Mouse (Mus musculus) heart, embryonic 13.5 days (tissue): ENCODE data around the gene Smox. TPM values are rescaled to one million over a fixed set of nuclear protein-coding genes. Genes with fewer than 3 reads are reported as not detected.
"Not testable (repeated sequence)": the region's sequence is repeated elsewhere in the genome, so short reads cannot be mapped to it uniquely, and the experiment has no call there.

Experiments used
- ATAC-seq: fragments of 200-750 bp; cut with Nextera tagmentation; 2 replicates; pipeline ENCODE4 v1.8.0; 2017; ENCODE audit warnings: moderate TSS enrichment; ENCODE audit not compliant: insufficient number of reproducible peaks, low FRiP score, low TSS enrichment; ENCODE audit errors: extremely low read depth
- H3K27ac ChIP-seq: fragments of 300-500 bp; sonication (generic); replicated peaks from 2 replicates; pipeline ENCODE4 v1.5.1; 2015; ENCODE audit warnings: moderate library complexity, mild to moderate bottlenecking, inconsistent platforms
- H3K27me3 ChIP-seq: fragments of 300-500 bp; sonication (generic); replicated peaks from 2 replicates; pipeline ENCODE4 v1.6.1; 2015; ENCODE audit warnings: mild to moderate bottlenecking, inconsistent platforms
- H3K36me3 ChIP-seq: fragments of 300-500 bp; sonication (generic); 2 replicates; pipeline ENCODE4 v1.6.1; 2015; ENCODE audit warnings: mild to moderate bottlenecking, inconsistent platforms
- H3K4me1 ChIP-seq: fragments of 300-500 bp; sonication (generic); 2 replicates; pipeline ENCODE4 v1.6.1; 2015; ENCODE audit warnings: inconsistent platforms
- H3K4me2 ChIP-seq: fragments of 300-500 bp; sonication (generic); 2 replicates; pipeline ENCODE4 v1.6.1; 2015; ENCODE audit warnings: inconsistent platforms, mild to moderate bottlenecking, moderate library complexity
- H3K4me3 ChIP-seq: fragments of 300-500 bp; sonication (generic); 2 replicates; pipeline ENCODE4 v1.5.1; 2015; ENCODE audit warnings: moderate library complexity, mild to moderate bottlenecking, inconsistent platforms
- H3K9ac ChIP-seq: fragments of 300-500 bp; sonication (generic); 2 replicates; pipeline ENCODE4 v1.6.1; 2015; ENCODE audit warnings: inconsistent platforms, mild to moderate bottlenecking, moderate library complexity
- H3K9me3 ChIP-seq: fragments of 300-500 bp; sonication (generic); 2 replicates; pipeline ENCODE4 v1.6.1; 2016; ENCODE audit warnings: inconsistent platforms
- WGBS: fragments of 180-500 bp; shearing (Covaris S2); methylation state at CpG from one replicate; pipeline ENCODE4 v1.1.7; 2015; ENCODE audit warnings: mixed read lengths; 5-methylcytosine and 5-hydroxymethylcytosine counted together
- polyA plus RNA-seq: library from polyadenylated mRNA; unstranded; fragments of >200 nt; fragmentation: Nextera tagmentation; extraction: Ambion mirVana; gene quantifications from 2 replicates; pipeline ENCODE4 v1.2.1, GENCODE M21; 2015

Smox gene
- polyA plus RNA-seq, 1 experiment from 2014 or later: 24.4 TPM

GRCm38 (mm10) chr2:131464147-131464546, 27.1 kb upstream of the Smox start:
- Histone ChIP-seq H3K27me3 (no peaks in the 10 kb centered on the region), H3K27ac (no peak overlapping the region), H3K9ac (no peak overlapping the region), H3K4me1 (no peaks in the 10 kb centered on the region), H3K9me3 (no peaks in the 10 kb centered on the region; the same call in 1 of the 2 replicates), H3K4me3 (no peak overlapping the region), H3K36me3 (no peaks in the 10 kb centered on the region), H3K4me2 (no peak overlapping the region)
- ATAC-seq: no peak
- WGBS: 87% methylated on average over 2 of the region's 2 CpGs

- no peaks in the 10 kb centered on the region for H3K36me3 ChIP-seq
- H3K27ac ChIP-seq: no peak overlapping the region
- 67% methylated on average over 2 of the region's 2 CpGs for WGBS
These were observed 24.6 kb upstream of the Smox start for GRCm38 (mm10) chr2:131466732-131467131.

GRCm38 (mm10) chr2:131469916-131470315, 21.4 kb upstream of the Smox start:
- H3K4me1 ChIP-seq: no peaks in the 10 kb centered on the region
- WGBS: 50% methylated on average over 1 of the region's 1 CpGs
- no peak overlapping the region for H3K9ac ChIP-seq
- no peak overlapping the region for H3K27ac ChIP-seq
- ATAC-seq: no peak
- H3K27me3 ChIP-seq: no peaks in the 10 kb centered on the region
- H3K9me3 ChIP-seq: no peaks in the 10 kb centered on the region
- no peak overlapping the region for H3K4me3 ChIP-seq
- H3K4me2 ChIP-seq: no peak overlapping the region
- no peaks in the 10 kb centered on the region for H3K36me3 ChIP-seq

More at GRCm38 (mm10) chr2:131466732-131467131, 24.6 kb upstream of the Smox start:
- Histone ChIP-seq H3K4me1 (no peaks in the 10 kb centered on the region), H3K4me2 (no peak overlapping the region), H3K9me3 (no peaks in the 10 kb centered on the region; the same call in 1 of the 2 replicates), H3K9ac (no peak overlapping the region), H3K4me3 (no peak overlapping the region), H3K27me3 (no peaks in the 10 kb centered on the region)
- ATAC-seq: no peak

DNA sequence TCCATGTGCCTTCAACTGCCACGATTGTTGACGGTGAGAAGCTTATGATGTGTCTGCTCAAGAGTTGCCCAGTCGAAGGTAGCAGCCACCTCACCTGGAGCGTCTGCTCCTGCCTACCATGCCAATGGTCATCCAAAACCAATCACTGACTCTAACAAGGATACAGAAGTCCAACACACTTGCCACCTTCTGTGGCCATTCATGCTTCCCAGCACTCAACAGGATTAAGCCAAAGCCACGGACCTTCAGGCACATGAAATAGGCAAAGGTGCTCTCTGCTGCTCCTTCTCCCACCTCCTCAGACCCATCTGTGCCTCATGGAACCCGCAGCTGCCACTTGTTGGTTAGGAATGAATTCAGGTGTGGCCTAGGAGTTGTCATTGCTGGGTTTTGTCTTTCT, 17.5 kb upstream of the Smox start:
- H3K9me3 ChIP-seq: no peaks in the 10 kb centered on the region
- H3K9ac ChIP-seq: no peak overlapping the region
- H3K4me1 ChIP-seq: no peaks in the 10 kb centered on the region
- no peaks in the 10 kb centered on the region for H3K27me3 ChIP-seq
- H3K27ac ChIP-seq: no peak overlapping the region
- H3K36me3 ChIP-seq: no peaks in the 10 kb centered on the region
- no peak overlapping the region for H3K4me3 ChIP-seq
- 72% methylated on average over 6 of the region's 6 CpGs for WGBS
- ATAC-seq: no peak
- H3K4me2 ChIP-seq: no peak overlapping the region

DNA sequence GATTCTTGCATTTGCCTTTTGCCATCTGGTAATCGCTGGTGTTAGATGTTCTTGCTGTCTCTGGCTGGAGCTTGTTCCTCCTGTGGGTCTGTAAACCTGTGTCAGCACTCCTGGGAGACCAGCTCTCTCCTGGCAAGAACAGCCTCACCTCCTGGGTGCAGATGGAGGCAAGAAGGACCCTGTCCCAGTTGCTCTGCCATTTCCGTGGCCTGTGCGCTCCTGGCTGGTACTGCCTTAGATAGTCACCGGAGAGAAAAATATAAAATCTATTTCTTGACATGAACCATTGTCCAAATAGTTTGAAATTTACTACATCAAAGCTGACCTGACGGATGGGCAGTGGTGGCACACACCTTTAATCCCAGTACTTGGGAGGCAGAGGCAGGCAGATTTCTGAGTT, 14.2 kb upstream of the Smox start:
- not testable (repeated sequence) for ATAC-seq
- 87% methylated on average over 5 of the region's 5 CpGs for WGBS

DNA sequence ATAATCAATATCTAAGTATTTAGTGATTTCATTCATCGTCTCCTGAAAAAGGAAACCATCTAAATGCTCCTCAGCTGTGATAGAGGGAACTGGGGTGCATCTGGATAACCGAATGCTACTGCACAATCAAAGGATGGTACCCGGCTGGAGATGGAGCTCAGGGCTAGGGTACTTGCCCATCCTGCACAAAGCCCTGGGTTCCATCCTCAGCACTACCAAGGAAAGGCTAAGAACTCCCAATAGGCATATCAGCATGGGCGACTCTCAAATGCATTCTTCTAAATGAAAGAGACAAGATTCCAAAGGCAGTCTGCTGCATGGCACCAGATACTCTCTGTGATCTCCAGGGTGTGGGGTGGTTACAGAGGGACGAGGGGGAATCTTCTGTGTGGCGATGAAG, 13.4 kb upstream of the Smox start:
- no peak overlapping the region for H3K27ac ChIP-seq
- WGBS: 78% methylated on average over 6 of the region's 6 CpGs
- H3K9ac ChIP-seq: no peak overlapping the region
- no peak for ATAC-seq
- H3K36me3 ChIP-seq: no peaks in the 10 kb centered on the region
- H3K9me3 ChIP-seq: no peaks in the 10 kb centered on the region; the same call in 1 of the 2 replicates
- no peak overlapping the region for H3K4me2 ChIP-seq
- 0 out of 2 replicates have a peak, but pooled peaks cover 5% of the 10 kb centered on the region for H3K4me1 ChIP-seq
- H3K4me3 ChIP-seq: no peak overlapping the region
- H3K27me3 ChIP-seq: no peaks in the 10 kb centered on the region

More for the DNA sequence above, 14.2 kb upstream of the Smox start:
- not testable (repeated sequence) for H3K36me3 ChIP-seq, H3K27me3 ChIP-seq, H3K4me2 ChIP-seq, H3K27ac ChIP-seq, H3K4me3 ChIP-seq, H3K4me1 ChIP-seq, H3K9me3 ChIP-seq, H3K9ac ChIP-seq

DNA sequence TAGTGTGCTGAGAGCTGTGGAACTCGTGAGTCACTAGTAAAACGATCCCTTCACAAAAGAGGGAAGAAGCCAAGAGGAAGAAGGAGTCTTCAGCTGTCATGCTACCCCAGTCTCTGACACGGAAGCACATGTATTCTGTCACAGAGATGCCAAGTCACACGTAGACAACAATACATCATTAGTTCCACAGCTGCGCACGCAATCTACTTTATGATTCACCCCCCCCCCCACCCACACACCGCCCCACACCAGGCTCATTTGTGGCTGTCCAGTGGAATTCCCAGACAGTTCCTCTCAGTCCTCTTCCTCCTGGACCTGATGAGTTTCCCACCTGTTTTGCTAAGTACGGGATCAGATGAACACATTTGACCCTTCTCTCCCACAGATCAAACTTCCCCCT, 12.9 kb upstream of the Smox start:
- ATAC-seq: no peak
- Histone ChIP-seq H3K4me1 (0 out of 2 replicates have a peak, but pooled peaks cover 5% of the 10 kb centered on the region), H3K27ac (no peak overlapping the region), H3K27me3 (no peaks in the 10 kb centered on the region), H3K36me3 (no peaks in the 10 kb centered on the region), H3K4me2 (no peak overlapping the region), H3K4me3 (no peak overlapping the region), H3K9me3 (no peaks in the 10 kb centered on the region; the same call in 1 of the 2 replicates), H3K9ac (no peak overlapping the region)
- WGBS: 76% methylated on average over 8 of the region's 8 CpGs

- Histone ChIP-seq H3K27me3 (no peaks in the 10 kb centered on the region), H3K4me3 (no peak overlapping the region), H3K4me2 (no peak overlapping the region), H3K27ac (no peak overlapping the region), H3K4me1 (0 out of 2 replicates have a peak, but pooled peaks cover 5% of the 10 kb centered on the region), H3K9ac (no peak overlapping the region), H3K36me3 (no peaks in the 10 kb centered on the region), H3K9me3 (no peaks in the 10 kb centered on the region; the same call in 1 of the 2 replicates)
- WGBS: 88% methylated on average over 4 of the region's 4 CpGs
- no peak for ATAC-seq
These were observed 12.4 kb upstream of the Smox start for GRCm38 (mm10) chr2:131478916-131479315.

- 0 out of 2 replicates have a peak, but pooled peaks cover 5% of the 10 kb centered on the region for H3K4me1 ChIP-seq
- no peak for ATAC-seq
- WGBS: 79% methylated on average over 1 of the region's 1 CpGs
- H3K9me3 ChIP-seq: no peaks in the 10 kb centered on the region; the same call in 1 of the 2 replicates
- H3K27ac ChIP-seq: no peak overlapping the region
- H3K4me2 ChIP-seq: no peak overlapping the region
- H3K4me3 ChIP-seq: no peak overlapping the region
- H3K27me3 ChIP-seq: no peaks in the 10 kb centered on the region; the same call in 1 of the 2 replicates
- H3K36me3 ChIP-seq: no peaks in the 10 kb centered on the region
- no peak overlapping the region for H3K9ac ChIP-seq
These were observed 9.6 kb upstream of the Smox start for GRCm38 (mm10) chr2:131481733-131482132.

DNA sequence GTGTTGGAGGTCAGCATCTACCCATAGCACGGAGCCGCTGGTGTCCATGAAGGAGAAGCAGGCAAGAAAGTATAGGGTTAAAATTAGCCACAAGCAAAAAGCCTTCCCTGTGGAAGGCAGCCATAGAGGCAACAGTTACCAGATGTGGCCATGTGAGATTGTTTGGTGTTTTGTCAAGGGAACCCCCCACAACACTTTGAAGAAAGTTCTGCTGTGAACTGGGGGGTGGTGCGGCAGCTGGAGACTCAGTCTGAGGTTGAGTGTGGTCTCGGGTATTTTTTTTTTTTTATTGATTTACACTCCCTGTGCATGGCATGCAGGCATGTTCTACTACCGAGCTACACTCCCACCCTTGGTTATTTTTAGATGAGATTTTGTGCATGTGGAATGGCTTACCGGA, 8.8 kb upstream of the Smox start:
- no peaks in the 10 kb centered on the region for H3K36me3 ChIP-seq
- H3K9me3 ChIP-seq: no peaks in the 10 kb centered on the region; the same call in 1 of the 2 replicates
- no peak overlapping the region for H3K4me3 ChIP-seq
- ATAC-seq: no peak
- 0 out of 2 replicates have a peak, but pooled peaks cover 5% of the 10 kb centered on the region for H3K4me1 ChIP-seq
- no peak overlapping the region for H3K4me2 ChIP-seq
- H3K27ac ChIP-seq: no peak overlapping the region
- H3K9ac ChIP-seq: no peak overlapping the region
- no peaks in the 10 kb centered on the region; the same call in 1 of the 2 replicates for H3K27me3 ChIP-seq
- WGBS: 72% methylated on average over 6 of the region's 6 CpGs

GRCm38 (mm10) chr2:131483562-131483961, 7.7 kb upstream of the Smox start:
- H3K4me2 ChIP-seq: no peak overlapping the region
- no peaks in the 10 kb centered on the region for H3K36me3 ChIP-seq
- H3K27me3 ChIP-seq: no peaks in the 10 kb centered on the region; the same call in 1 of the 2 replicates
- no peak overlapping the region for H3K9ac ChIP-seq
- no peak for ATAC-seq
- no peaks in the 10 kb centered on the region; the same call in 1 of the 2 replicates for H3K9me3 ChIP-seq
- 70% methylated on average over 7 of the region's 7 CpGs for WGBS
- 0 out of 2 replicates have a peak, but pooled peaks cover 5% of the 10 kb centered on the region for H3K4me1 ChIP-seq
- H3K4me3 ChIP-seq: no peak overlapping the region
- H3K27ac ChIP-seq: no peak overlapping the region

GRCm38 (mm10) chr2:131484182-131484581, 7.1 kb upstream of the Smox start:
- H3K27ac ChIP-seq: no peak overlapping the region
- no peak overlapping the region for H3K4me3 ChIP-seq
- no peaks in the 10 kb centered on the region; the same call in 1 of the 2 replicates for H3K27me3 ChIP-seq
- H3K36me3 ChIP-seq: no peaks in the 10 kb centered on the region
- no peaks in the 10 kb centered on the region; the same call in 1 of the 2 replicates for H3K9me3 ChIP-seq
- H3K4me1 ChIP-seq: 0 out of 2 replicates have a peak, but pooled peaks cover 5% of the 10 kb centered on the region
- H3K9ac ChIP-seq: no peak overlapping the region
- WGBS: 62% methylated on average over 6 of the region's 6 CpGs
- no peak overlapping the region for H3K4me2 ChIP-seq
- ATAC-seq: no peak
